ENCODE assay signal across 8 mouse cellular contexts in genomic region chr14:19750411-19751024, GRCm38 (mm10). TPM values are rescaled to one million over a fixed set of nuclear protein-coding genes. Genes with fewer than 3 reads are reported as not detected.
DNase-seq lines count a peak whose midpoint lies in the region; ATAC-seq and TF ChIP-seq lines count a peak whose summit lies in the region.

No protein-coding gene starts in this region.

- intact Hi-C loops in left cerebral cortex, postnatal 25 days (cut with DNase I): loop anchor here (5.0 kb wide), 1 partner anchor 43 kb away; no protein-coding TSS in a partner anchor

- H3K4me2 ChIP-seq in intestine, embryonic 14.5 days (ENCODE audit: low read length): peak overlapping the region; percentile 70

- peaks cover 23% of the 10 kb centered on the region for H3K4me1 ChIP-seq in testis, adult 2 months (ENCODE audit: control insufficient read depth, insufficient read depth, low read length)
- peaks cover 19% of the 10 kb centered on the region for H3K4me1 ChIP-seq in intestine, embryonic 14.5 days (replicated peaks; ENCODE audit: control insufficient read depth, insufficient read depth, low read length)
- H3K4me1 ChIP-seq in midbrain, embryonic 10.5 days: peaks cover 29% of the 10 kb centered on the region

- WGBS in intestine, embryonic 14.5 days: 2% methylated on average over 26 of the region's 26 CpGs
- 1% methylated on average over 26 of the region's 26 CpGs for WGBS in midbrain, embryonic 10.5 days

- TF ChIP-seq CTCF in testis, adult 2 months (IDR thresholded peaks at IDR 0.05; ENCODE audit: control insufficient read depth, insufficient read depth, insufficient replicate concordance, low read depth, low read length): no peak

- no peak for DNase-seq in testis, postnatal 14 days (ENCODE audit: low spot score)
- DNase-seq in forelimb bud, embryonic 11.5 days (ENCODE audit: low read depth, low spot score): peak; percentile 83
- DNase-seq in intestine, embryonic 14.5 days (ENCODE audit: low spot score): no peak
- no peak for DNase-seq in midbrain, embryonic 10.5 days (ENCODE audit: low spot score)
- DNase-seq in left cerebral cortex, postnatal 25 days (ENCODE audit: low spot score in 2 of 2): no peak
- no peak for DNase-seq in urinary bladder, postnatal 14 days (ENCODE audit: low spot score)
- no peak for DNase-seq in right cerebral cortex, postnatal 36 days (ENCODE audit: low spot score in 2 of 2)

- peak overlapping the region; percentile 81 for H3K4me3 ChIP-seq in testis, adult 2 months (ENCODE audit: control insufficient read depth, low read depth, low read length)
- H3K4me3 ChIP-seq in intestine, embryonic 14.5 days (ENCODE audit: low read depth, low read length): peak overlapping the region; percentile 44
- peak overlapping the region; percentile 58 for H3K4me3 ChIP-seq in midbrain, embryonic 10.5 days

- H3K9me3 ChIP-seq in intestine, embryonic 14.5 days (ENCODE audit: control insufficient read depth, low read length): no peaks in the 10 kb centered on the region
- no peaks in the 10 kb centered on the region for H3K9me3 ChIP-seq in midbrain, embryonic 10.5 days (replicated peaks)

- H3K27me3 ChIP-seq in testis, adult 2 months (ENCODE audit: control insufficient read depth, insufficient read depth, low read length): no peaks in the 10 kb centered on the region
- peaks cover 10% of the 10 kb centered on the region; the same call in 1 of the 2 replicates for H3K27me3 ChIP-seq in intestine, embryonic 14.5 days (replicated peaks; ENCODE audit: control insufficient read depth, insufficient read depth, low read length)
- peaks cover 47% of the 10 kb centered on the region for H3K27me3 ChIP-seq in midbrain, embryonic 10.5 days (ENCODE audit: low read depth, poor library complexity, severe bottlenecking)

- no peak for TF ChIP-seq POLR2A in testis, adult 2 months (IDR thresholded peaks at IDR 0.05; ENCODE audit: control insufficient read depth, low read depth, low read length)

- peak overlapping the region; percentile 12; the same call in 1 of the 2 replicates for H3K27ac ChIP-seq in testis, adult 2 months (ENCODE audit: control insufficient read depth, insufficient read depth, low read depth, low read length)
- peak overlapping the region; percentile 51 for H3K27ac ChIP-seq in intestine, embryonic 14.5 days (ENCODE audit: low read depth)
- H3K27ac ChIP-seq in midbrain, embryonic 10.5 days (replicated peaks): peak overlapping the region; percentile 80

- H3K9ac ChIP-seq in intestine, embryonic 14.5 days (ENCODE audit: low read length): peak overlapping the region; percentile 42

- ATAC-seq in intestine, embryonic 14.5 days (replicated peaks; ENCODE audit: low FRiP score, low TSS enrichment, low read depth): peak; percentile 17; the same call in 1 of the 2 replicates

- H3K36me3 ChIP-seq in testis, adult 2 months (ENCODE audit: control insufficient read depth, insufficient read depth, low read length): no peaks in the 10 kb centered on the region
- H3K36me3 ChIP-seq in intestine, embryonic 14.5 days (ENCODE audit: control insufficient read depth, insufficient read depth, low read length): no peaks in the 10 kb centered on the region
- no peaks in the 10 kb centered on the region for H3K36me3 ChIP-seq in midbrain, embryonic 10.5 days

RNA-seq across cellular contexts. Expression of gene Nid2, which starts 0.5 kb away (rescaled TPM):
- 5.7 and 7.0 TPM in 2 replicates for polyA plus RNA-seq in testis, adult 2 months (2012; rRNA removed)
- 85.2 and 87.2 TPM in 2 replicates for polyA plus RNA-seq in intestine, embryonic 14.5 days (2014; fragmentation: Nextera tagmentation; extraction: Ambion mirVana)
- 41.0 and 41.6 TPM in 2 replicates for polyA plus RNA-seq in midbrain, embryonic 10.5 days (2016; fragmentation: Nextera tagmentation; extraction: Ambion mirVana)
- total RNA-seq in left cerebral cortex, postnatal 25 days (2021): 1 to 10 TPM; 3.0 to 4.7 TPM

Comparison
In these comparisons a context has a peak if more than half of its experiments do, and no peak if none do; other contexts are left out.
1. H3K27ac ChIP-seq: peak in every context shown above with its lines; median percentile 80 in midbrain, embryonic 10.5 days; 51 in intestine, embryonic 14.5 days; 12 in testis, adult 2 months.